Mouse (Mus musculus): ENCODE results near the gene Stpg2. TPM values are rescaled to one million over a fixed set of nuclear protein-coding genes. Genes with fewer than 3 reads are reported as not detected.

Stpg2 gene
- not detected in 2 replicates for polyA plus RNA-seq (2012; ENCODE audit: insufficient read depth, insufficient read length, low replicate concordance, missing spikeins)

GRCm38 (mm10) chr3:139205444-139205998 is at the start of gene Stpg2:
TSS of gene Stpg2 (plus strand) at chr3:139205694.
- peak within 1 kb of the TSS; percentile 87 for H3K27ac ChIP-seq (ENCODE audit: insufficient read depth, low read depth, low read length)
- H3K4me1 ChIP-seq (ENCODE audit: control insufficient read depth, insufficient read depth, low read length), result peaks cover 5% of the 10 kb centered on the region; the same call in 1 of the 2 replicates
- under 1% methylated on average over 49 of the region's 49 CpGs for WGBS
- peak within 1 kb of the TSS; percentile 81 for H3K4me3 ChIP-seq (ENCODE audit: insufficient read depth, low read depth, low read length)
- TF ChIP-seq CTCF (IDR thresholded peaks at IDR 0.05; ENCODE audit: insufficient read depth, low read depth, low read length) (no peak), POLR2A (IDR thresholded peaks at IDR 0.05; ENCODE audit: insufficient read depth, low read depth, low read length) (peak; percentile 83)

DNA sequence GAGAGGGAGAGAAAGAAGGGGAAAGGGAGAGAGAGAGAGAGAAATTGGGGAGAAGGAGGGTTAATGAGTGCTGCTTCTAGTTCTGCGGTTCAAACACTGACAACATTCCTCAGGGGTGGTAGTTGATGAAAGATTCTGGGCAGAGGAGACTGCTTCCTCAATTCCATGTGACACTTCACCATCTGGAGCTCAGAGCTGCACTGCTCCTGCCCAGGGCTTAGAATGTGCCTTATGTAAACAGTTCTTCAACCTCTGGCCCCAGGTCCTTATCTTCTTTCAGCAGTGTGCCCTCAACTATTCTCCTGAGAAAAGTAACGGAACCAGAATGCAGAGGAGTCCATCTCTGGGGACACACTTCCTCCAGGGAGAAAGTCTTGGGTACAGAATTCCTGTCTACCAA is 43.3 kb upstream of the Stpg2 start:
- Histone ChIP-seq H3K4me3 (ENCODE audit: insufficient read depth, low read depth, low read length) (no peak overlapping the region), H3K4me1 (ENCODE audit: control insufficient read depth, insufficient read depth, low read length) (no peaks in the 10 kb centered on the region), H3K27ac (ENCODE audit: insufficient read depth, low read depth, low read length) (no peak overlapping the region)
- TF ChIP-seq POLR2A (IDR thresholded peaks at IDR 0.05; ENCODE audit: insufficient read depth, low read depth, low read length) (no peak), CTCF (IDR thresholded peaks at IDR 0.05; ENCODE audit: insufficient read depth, low read depth, low read length) (no peak)
- 72% methylated on average over 2 of the region's 2 CpGs for WGBS

- no peak for TF ChIP-seq CTCF (IDR thresholded peaks at IDR 0.05; ENCODE audit: insufficient read depth, low read depth, low read length)
- no peak for TF ChIP-seq POLR2A (IDR thresholded peaks at IDR 0.05; ENCODE audit: insufficient read depth, low read depth, low read length)
- Histone ChIP-seq H3K4me1 (ENCODE audit: control insufficient read depth, insufficient read depth, low read length) (no peaks in the 10 kb centered on the region), H3K4me3 (ENCODE audit: insufficient read depth, low read depth, low read length) (no peak overlapping the region), H3K27ac (ENCODE audit: insufficient read depth, low read depth, low read length) (no peak overlapping the region)
- WGBS, result 76% methylated on average over 4 of the region's 4 CpGs
Measured at GRCm38 (mm10) chr3:139162658-139163057, 42.8 kb upstream of the Stpg2 start.

DNA sequence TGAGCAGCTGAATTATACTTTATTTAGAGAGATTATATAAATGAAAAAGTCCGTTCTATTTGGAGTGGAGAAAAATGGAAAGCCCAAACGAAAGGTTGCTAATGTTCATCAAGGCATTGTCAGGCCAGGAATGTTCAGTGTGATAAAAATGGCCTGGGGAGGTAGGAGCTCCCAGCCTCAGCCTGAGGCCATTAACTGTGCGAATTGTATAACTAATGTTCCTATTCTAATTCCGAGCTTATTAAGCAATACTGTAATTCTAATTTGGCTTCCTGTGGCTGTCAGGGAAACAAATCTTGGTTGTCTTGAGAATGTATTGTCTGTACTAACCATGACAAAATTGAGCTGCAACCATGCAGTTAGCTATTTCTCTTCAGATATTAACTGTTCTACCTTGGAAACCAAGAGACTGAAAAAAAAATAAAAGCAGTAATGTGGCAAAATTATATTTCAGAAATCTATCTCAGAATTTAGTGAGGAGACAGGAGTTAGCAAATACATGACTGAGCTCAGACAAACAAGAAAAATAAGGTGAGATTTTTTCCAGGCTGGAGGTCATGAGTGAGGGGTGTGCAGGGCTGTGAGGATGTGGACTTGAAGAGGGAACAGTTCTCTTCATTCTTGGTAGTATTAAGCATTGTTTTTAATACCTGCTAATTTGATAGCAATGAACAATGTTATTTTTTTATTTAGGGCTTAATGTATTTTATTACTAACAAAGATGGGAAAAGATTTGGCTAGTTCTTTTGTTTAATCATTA is 36.8 kb upstream of the Stpg2 start:
- no peak overlapping the region for H3K27ac ChIP-seq (ENCODE audit: insufficient read depth, low read depth, low read length)

GRCm38 (mm10) chr3:139169740-139170139 is 35.8 kb upstream of the Stpg2 start:
- H3K4me3 ChIP-seq (ENCODE audit: insufficient read depth, low read depth, low read length), result no peak overlapping the region
- no peak overlapping the region for H3K27ac ChIP-seq (ENCODE audit: insufficient read depth, low read depth, low read length)
- no peaks in the 10 kb centered on the region for H3K4me1 ChIP-seq (ENCODE audit: control insufficient read depth, insufficient read depth, low read length)
- no peak for TF ChIP-seq CTCF (IDR thresholded peaks at IDR 0.05; ENCODE audit: insufficient read depth, low read depth, low read length)
- no peak for TF ChIP-seq POLR2A (IDR thresholded peaks at IDR 0.05; ENCODE audit: insufficient read depth, low read depth, low read length)
- WGBS, result 58% methylated on average over 1 of the region's 1 CpGs

More for the DNA sequence above, 36.8 kb upstream of the Stpg2 start:
- TF ChIP-seq POLR2A (IDR thresholded peaks at IDR 0.05; ENCODE audit: insufficient read depth, low read depth, low read length) (no peak), CTCF (IDR thresholded peaks at IDR 0.05; ENCODE audit: insufficient read depth, low read depth, low read length) (no peak)
- 40% methylated on average over 4 of the region's 4 CpGs for WGBS
- no peaks in the 10 kb centered on the region for H3K4me1 ChIP-seq (ENCODE audit: control insufficient read depth, insufficient read depth, low read length)
- H3K4me3 ChIP-seq (ENCODE audit: insufficient read depth, low read depth, low read length), result no peak overlapping the region

- H3K27ac ChIP-seq (ENCODE audit: insufficient read depth, low read depth, low read length), result no peak overlapping the region
- WGBS, result 18% methylated on average over 1 of the region's 1 CpGs
- TF ChIP-seq POLR2A (IDR thresholded peaks at IDR 0.05; ENCODE audit: insufficient read depth, low read depth, low read length) (no peak), CTCF (IDR thresholded peaks at IDR 0.05; ENCODE audit: insufficient read depth, low read depth, low read length) (no peak)
- H3K4me3 ChIP-seq (ENCODE audit: insufficient read depth, low read depth, low read length), result no peak overlapping the region
- H3K4me1 ChIP-seq (ENCODE audit: control insufficient read depth, insufficient read depth, low read length), result no peaks in the 10 kb centered on the region
Measured at GRCm38 (mm10) chr3:139176936-139177335, 28.6 kb upstream of the Stpg2 start.

- TF ChIP-seq CTCF (IDR thresholded peaks at IDR 0.05; ENCODE audit: insufficient read depth, low read depth, low read length) (no peak), POLR2A (IDR thresholded peaks at IDR 0.05; ENCODE audit: insufficient read depth, low read depth, low read length) (no peak)
- no peak overlapping the region for H3K4me3 ChIP-seq (ENCODE audit: insufficient read depth, low read depth, low read length)
- WGBS, result 28% methylated on average over 1 of the region's 1 CpGs
- peaks cover 3% of the 10 kb centered on the region; the same call in 1 of the 2 replicates for H3K4me1 ChIP-seq (ENCODE audit: control insufficient read depth, insufficient read depth, low read length)
- peak overlapping the region; percentile 92 for H3K27ac ChIP-seq (ENCODE audit: insufficient read depth, low read depth, low read length)
Measured at GRCm38 (mm10) chr3:139191541-139191940, 14.0 kb upstream of the Stpg2 start.

GRCm38 (mm10) chr3:139193917-139194316 is 11.6 kb upstream of the Stpg2 start:
- peaks cover 3% of the 10 kb centered on the region; the same call in 1 of the 2 replicates for H3K4me1 ChIP-seq (ENCODE audit: control insufficient read depth, insufficient read depth, low read length)
- no peak for TF ChIP-seq CTCF (IDR thresholded peaks at IDR 0.05; ENCODE audit: insufficient read depth, low read depth, low read length)
- no peak for TF ChIP-seq POLR2A (IDR thresholded peaks at IDR 0.05; ENCODE audit: insufficient read depth, low read depth, low read length)
- no peak overlapping the region for H3K4me3 ChIP-seq (ENCODE audit: insufficient read depth, low read depth, low read length)
- no peak overlapping the region for H3K27ac ChIP-seq (ENCODE audit: insufficient read depth, low read depth, low read length)

DNA sequence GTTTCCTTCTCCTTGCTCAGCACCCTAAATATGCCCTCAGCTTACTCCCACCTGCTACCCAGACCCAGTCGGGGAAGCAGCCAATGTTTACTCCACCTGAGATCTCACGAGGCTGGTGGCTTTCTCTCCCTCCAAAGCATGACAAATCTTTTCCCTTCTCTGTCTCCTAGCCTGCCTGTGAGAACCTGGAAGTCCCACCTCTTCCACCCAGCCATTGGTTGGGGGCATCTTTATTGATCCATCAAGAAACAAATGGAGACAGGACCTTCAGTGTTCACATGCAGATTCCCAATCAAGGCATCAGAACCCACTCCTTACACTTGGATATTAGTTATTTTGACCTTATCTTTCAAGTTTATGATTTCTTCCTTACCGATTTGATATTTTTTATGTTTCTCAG is 7.1 kb upstream of the Stpg2 start:
- H3K4me3 ChIP-seq (ENCODE audit: insufficient read depth, low read depth, low read length), result no peak overlapping the region
- no peaks in the 10 kb centered on the region for H3K4me1 ChIP-seq (ENCODE audit: control insufficient read depth, insufficient read depth, low read length)
- no peak overlapping the region for H3K27ac ChIP-seq (ENCODE audit: insufficient read depth, low read depth, low read length)
- WGBS, result 69% methylated on average over 3 of the region's 3 CpGs
- no peak for TF ChIP-seq CTCF (IDR thresholded peaks at IDR 0.05; ENCODE audit: insufficient read depth, low read depth, low read length)
- TF ChIP-seq POLR2A (IDR thresholded peaks at IDR 0.05; ENCODE audit: insufficient read depth, low read depth, low read length), result no peak

Data from olfactory bulb, adult 2 months (tissue).